Mouse (Mus musculus) spleen, adult 2 months (tissue): ENCODE measurements around the gene Itch.

ENCODE experiments used
- CTCF ChIP-seq: fragments of 200-500 bp; IDR thresholded peaks from 2 replicates; pipeline ENCODE4 v1.5.1; 2011; ENCODE audit warnings: mild to moderate bottlenecking, inconsistent platforms; ENCODE audit not compliant: insufficient read depth, insufficient read length, insufficient replicate concordance; ENCODE audit errors: extremely low read depth
- POLR2A ChIP-seq: fragments of 200-500 bp; IDR thresholded peaks from 2 replicates; pipeline ENCODE4 v1.6.1; 2011; ENCODE audit warnings: low read depth, low read length, inconsistent platforms

DNA sequence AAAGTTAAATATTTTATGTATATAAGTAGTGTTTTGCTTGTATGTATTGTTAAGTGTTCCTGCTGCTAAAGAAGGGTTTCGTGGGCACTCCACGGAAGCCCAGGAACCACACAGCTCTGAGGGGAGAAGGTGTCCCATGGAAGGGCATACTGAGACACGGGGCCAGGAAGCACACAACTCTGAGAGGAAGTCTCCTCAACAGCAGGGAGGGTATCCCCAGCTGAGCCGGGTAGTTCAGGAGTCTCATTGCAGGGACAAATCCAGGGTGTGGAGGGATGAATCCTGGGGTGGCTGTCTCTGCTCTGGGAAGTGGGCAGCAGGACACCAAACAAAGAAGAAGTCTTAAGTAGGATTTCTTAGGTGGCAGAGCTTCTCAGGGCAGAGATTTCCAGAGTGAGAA lies 104.0 kb downstream of the Itch start:
- TF ChIP-seq POLR2A (no peak), CTCF (no peak)
